Mouse (Mus musculus) urinary bladder, adult 2 months (tissue): ENCODE results near the gene Ugt2a1. TPM values are rescaled to one million over a fixed set of nuclear protein-coding genes. Genes with fewer than 3 reads are reported as not detected.
"Not testable (repeated sequence)": the region's sequence is repeated elsewhere in the genome, so short reads cannot be mapped to it uniquely, and the experiment has no call there.

Source experiments
- DNase-seq: peaks from one replicate; pipeline ENCODE4 v3.0.0; 2022; ENCODE audit warnings: low spot score
- polyA plus RNA-seq: library from polyadenylated mRNA; depleted of rRNA; stranded (reverse); fragments of >200 nt; gene quantifications from 2 replicates; pipeline ENCODE4 v1.2.3, GENCODE M21; 2012; rRNA removed

The Ugt2a1 gene
- polyA plus RNA-seq, result not detected in 2 replicates

DNA sequence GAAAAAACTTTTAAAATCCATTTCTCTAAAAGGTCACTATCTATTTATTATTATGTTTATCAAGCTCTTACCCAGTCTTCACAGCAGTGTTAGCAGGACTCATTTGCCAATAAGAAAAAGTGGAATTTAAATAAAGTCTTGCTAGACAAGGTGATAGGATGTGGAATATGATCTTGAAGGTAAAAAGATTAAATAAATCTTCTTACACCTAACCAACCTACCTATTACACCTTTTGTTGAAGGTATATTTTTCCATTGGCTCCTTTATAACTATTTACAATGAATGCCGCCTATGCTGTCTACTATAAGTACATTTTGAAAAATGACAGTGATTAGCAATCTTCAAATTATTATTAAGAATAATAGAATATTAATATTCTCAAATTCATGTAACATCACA lies at the start of gene Ugt2a1:
Ugt2a1 (minus strand) TSS at position 101 of the 400 bp plus-strand sequence.
- no peak for DNase-seq

DNA sequence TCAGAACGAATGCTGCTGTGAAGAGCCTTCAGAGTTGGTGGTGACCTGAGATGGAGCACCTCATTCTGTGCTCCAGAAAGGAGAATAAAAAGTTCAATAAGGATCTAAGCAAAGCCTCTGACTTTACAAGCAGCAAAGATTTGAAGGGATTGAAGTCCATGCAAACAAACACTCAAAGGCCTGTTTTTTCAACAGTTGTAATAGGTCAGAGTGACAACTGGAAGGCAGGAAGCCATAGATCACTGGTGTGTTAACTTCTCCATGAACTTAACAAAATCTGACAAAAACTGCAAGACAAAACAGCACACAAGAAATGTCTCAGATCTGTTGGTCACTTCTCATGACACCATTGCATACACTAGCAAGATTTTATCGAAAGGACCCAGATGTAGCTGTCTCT lies 47.4 kb upstream of the Ugt2a1 start, which contains the start of gene Sult1b1:
Sult1b1 (minus strand) TSS at position 85 of the 400 bp plus-strand sequence.
- DNase-seq, result no peak

DNA sequence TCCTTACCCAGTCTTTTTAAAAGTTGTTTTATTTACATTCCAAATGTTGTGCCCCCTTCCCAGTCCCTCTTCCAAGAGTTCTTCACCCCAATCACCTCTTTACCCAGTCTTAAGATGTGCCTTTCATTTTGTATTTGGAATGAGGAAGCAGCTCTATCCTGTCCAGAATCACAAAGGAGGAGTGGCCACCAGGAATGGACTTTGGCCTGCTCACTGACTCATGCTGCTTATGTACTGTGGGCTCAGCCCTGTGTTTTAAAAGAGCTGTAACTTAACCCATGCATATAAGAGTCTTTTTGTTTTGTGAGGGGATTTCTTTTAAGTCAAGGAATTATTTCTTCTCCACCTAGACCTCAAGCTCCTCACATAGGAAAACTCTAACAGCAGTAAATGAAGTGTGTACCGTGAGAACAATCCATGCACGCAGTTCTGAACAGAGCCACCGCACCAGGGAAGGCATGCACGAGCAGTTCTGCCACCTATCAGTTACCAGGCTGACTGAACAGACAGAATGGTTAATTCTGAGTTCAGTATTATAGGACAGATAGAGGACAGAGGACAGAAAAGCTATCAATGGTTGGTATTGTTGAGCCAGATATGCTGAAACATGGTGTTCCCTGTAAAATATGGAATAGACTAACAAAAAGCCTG lies 45.4 kb upstream of the Ugt2a1 start:
- no peak for DNase-seq

DNA sequence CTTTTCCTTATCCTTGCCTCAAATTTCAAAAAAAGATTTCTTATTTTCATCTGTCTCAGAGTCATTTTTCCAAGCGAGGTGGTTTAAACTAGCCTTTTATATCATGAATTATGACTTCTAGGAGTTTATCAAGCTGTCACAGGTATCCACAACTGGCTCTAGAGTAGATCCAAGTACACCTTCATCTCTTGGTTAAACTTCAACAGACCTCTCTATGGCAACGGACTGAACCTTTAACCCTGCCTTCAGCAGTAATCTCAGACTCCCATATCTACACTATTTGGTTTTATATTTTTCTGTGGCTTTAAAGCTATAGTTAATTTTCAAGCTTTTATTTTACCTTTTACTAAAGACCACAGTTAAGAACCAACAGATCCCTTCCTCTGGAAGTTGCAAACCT lies 41.6 kb upstream of the Ugt2a1 start:
- DNase-seq, result no peak

DNA sequence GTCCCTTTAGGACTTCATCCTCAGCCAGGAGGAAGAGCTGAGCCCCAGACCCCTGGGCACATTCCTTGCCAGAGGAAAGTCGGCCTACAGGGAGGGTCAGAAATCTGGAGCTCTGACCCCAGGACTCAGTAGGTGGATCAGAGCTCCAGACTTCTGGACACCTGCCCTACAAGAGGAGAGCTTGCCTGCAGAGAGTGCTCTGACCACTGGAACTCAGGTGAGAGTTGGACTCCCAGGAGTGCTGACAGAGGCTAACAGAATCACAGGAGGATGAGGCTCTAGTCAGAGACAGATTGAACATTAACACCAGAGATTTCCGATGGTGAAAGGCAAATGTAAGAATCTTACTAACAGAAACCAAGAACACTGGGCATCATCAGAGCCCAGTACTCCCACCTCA lies 32.9 kb upstream of the Ugt2a1 start:
- not testable (repeated sequence) for DNase-seq

DNA sequence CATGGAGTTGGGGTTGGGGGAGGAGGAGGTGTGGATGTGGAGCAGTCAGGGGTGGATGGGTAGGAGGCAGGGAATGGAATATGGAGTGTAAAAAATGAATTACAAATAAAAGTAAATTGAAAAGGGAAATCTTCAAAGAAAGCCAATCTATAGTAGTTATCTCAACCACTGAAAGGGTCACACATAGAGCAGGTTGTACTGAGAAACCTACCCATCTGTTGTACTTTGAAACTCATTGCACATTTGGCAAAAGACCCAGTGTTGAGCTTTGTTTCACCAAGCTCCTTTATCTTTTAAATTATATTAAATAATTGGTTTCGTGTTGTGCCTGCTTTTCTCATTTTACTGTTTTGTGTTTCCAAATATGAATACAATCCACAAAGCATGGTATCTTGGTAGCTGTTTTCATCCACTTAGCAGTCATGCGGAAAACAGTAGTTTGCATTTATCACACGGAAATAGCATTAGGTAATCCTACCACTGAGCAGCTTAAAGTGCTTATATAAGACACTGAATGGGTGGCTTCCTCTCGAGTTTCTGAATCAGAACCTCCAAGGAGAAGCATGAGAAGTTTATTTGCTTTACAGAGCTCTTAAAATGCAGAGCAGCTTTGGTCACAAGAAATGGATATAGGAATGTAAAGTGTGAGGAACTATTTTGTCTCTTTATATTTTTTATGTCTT lies 15.2 kb upstream of the Ugt2a1 start:
- no peak for DNase-seq

DNA sequence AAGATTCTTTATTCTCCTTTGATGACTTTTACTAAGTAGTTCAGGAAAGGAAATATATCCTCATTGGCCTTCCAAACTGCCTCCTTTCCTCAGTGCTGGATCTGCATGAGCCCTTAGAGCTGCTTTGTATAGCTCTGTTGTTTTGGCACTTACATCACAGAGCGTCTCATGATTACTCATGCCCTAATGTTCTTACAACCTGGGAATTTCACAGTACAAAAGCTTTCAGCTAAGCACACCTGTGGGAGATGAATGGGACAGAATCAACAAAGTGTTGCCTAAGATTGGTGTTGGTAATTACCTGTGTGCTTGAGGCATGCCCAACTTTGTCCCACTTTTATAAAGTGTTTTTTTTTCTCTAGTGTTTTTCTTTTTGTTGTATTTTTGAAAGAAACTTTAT lies 12.0 kb upstream of the Ugt2a1 start:
- no peak for DNase-seq

DNA sequence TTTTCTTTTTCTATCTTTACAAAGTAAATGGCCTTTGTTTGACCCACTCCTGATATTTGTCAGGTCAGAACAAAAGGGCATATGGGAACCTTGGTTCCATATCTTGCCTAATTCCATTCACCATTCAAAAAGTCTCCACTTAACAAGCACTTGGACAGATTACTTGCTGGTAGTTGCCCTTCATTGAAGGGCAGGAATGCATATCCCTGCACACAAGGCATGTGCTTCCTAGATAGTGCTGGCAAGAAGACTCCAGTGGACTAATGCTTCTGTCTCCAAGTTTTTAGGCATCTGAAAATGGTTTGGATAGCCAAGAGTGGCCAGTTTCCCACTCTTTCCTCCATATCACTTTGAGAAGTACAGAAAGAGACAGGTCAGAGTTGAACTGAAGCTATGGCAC lies 8.7 kb upstream of the Ugt2a1 start:
- no peak for DNase-seq

DNA sequence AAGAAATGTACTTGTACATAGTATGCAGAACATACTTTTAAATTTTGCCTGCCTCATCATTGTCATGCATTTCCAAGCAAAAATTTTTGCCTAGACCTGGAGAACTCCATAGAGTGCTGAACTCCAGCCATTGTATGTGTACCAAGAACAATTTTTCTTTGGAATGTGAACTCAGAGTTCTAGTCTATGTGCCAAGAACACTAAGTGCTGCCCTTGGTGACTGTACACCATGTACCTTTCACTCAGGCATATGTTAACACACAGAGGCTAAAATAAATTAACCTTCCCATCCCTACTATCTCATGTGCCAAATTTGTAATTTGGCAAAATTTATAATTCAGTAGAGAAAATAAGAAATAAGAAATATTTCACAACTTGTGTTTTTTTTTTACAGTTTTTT lies 8.3 kb upstream of the Ugt2a1 start:
- no peak for DNase-seq

DNA sequence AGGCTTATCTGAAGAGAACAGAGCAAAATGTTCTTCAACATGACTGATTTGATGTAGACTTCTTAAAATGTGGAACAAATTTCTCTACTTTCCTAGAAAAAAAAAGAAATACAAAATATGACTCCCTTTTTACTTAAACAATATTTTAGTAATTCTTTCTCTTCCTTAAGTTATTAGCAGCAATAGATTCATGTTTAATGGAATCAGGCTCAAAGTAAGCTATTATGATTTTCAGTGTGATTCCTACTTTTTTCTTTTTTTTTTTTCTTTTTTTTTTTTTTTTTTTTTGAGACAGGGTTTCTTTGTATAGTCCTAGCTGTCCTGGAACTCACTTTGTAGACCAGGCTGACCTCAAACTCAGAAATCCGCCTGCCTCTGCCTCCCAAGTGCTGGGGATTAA lies 4.0 kb downstream of the Ugt2a1 start, which contains the start of gene Gm43638:
Gm43638 (minus strand) TSS at position 101 of the 400 bp plus-strand sequence.
- not testable (repeated sequence) for DNase-seq

DNA sequence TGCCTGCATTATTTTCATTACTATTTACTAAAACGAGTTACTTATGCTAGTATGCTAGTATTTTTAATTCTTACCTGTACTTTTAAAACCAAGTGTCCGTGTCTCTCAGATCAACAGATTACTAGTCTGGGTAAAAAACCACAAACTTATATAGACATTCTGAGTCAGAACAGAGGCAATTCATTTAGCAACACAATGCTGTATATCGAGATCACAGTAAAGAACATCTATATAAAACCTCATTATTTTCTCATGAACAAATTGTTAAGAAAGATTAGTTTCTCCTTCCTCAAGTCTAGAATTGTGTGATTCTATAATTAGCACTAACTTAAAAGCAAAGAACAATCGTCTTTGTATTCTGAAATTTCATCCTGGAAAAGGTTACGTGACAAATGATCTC lies 8.5 kb downstream of the Ugt2a1 start, which contains the start of gene Ugt2a2:
Ugt2a2 (minus strand) TSS at position 101 of the 400 bp plus-strand sequence.
- no peak for DNase-seq

DNA sequence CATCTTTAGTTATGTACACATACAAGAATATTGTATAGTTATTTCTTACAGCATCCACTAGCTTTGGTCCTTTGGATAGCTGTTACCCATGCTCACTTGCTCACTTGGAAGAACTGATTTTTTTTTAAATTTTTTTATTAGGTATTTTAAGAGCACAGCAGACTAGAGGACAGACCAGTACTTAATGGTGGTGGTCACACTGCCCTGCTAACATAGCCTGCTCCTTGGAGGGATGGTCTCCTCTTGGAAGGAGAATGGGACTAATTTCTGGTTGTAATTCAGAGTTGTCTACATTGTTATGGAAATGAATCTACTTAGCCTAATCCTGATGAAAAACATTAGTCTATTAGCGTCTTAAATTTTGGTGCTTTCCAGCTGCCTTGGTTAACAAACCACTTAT lies 31.9 kb downstream of the Ugt2a1 start:
- no peak for DNase-seq

DNA sequence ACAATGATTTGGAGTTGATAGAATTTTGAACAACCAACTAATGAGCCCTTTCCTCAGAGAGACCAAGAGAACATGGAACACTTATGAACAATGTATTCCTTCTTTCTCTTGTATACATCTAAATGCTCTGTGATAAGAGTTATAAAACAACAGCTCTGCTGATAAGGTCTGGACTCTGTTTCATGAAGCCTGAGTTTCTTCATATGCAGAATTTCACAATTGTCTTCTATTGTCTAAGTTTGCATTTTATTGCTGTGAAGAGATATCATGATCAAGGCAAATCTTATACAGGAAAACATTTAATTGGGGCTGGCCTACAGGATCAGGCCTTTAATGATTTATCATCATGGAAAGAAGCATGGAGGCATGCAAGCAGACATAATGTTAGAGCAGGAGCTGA lies 33.0 kb downstream of the Ugt2a1 start:
- no peak for DNase-seq

DNA sequence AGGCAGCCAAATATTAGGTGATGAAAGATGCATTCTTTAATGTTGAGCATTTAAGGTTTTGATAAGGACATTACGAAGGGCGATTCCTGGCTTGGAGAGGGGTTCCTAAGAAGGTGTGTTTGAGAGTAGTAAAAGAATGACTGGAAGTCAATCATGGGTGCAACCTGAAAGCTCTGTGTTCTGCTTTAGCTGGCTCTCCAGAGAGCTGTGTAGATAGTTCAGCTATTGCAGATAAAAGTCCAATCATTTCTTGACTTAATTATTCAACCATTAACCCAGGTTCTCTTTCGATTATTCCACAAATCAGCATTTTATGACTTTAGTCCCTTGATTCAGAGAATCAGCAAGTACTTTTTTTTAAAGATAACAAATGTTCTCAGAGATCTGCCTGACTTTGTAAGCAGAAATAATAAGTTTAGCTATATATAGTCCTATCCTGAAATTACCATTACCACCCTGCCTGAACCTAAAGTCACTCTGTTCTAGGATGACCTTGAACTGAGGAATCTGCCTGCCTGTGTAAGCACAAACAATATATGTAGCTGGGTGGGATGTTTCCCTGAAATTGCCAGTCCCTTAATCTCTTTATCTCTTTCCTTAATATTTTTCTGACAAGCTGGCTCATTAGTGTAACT lies 34.3 kb downstream of the Ugt2a1 start:
- DNase-seq, result no peak

DNA sequence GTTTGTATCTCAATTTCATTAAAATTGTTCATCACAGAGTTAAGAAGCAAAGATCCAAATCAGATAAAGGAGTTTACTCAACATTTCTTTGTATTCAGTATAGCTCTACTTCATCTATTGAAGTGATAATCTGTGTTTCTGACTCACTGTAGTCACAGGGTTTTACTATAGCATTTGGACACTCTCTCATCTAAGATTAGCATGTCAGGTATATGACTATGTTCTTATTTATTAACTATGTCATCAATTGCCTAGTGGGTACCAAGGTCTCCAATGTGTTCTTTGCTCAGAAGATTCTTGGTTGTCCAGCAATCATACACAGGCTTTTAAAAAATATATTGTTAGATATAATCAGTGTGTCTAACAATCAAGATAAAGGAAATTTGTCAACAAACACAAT lies 35.2 kb downstream of the Ugt2a1 start:
- no peak for DNase-seq

DNA sequence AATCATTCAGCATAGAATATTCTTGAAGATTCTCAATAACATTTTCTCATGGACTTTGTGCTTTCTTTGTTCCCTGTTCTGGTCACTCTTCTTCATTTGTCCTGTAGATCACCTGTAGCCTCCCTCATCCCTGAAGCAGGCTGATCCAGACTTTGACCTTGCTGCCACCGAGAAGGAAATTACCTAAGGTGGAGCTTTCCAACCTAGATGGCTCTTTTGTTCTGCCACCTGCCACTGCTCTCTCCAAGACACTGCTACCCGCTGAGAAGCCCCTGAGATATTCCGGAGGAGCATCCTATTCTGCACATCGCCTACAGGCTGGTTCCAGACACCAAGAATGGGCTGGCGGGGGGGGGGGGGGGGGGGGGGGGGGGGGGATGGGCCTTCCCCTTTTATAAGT lies 38.2 kb downstream of the Ugt2a1 start:
- DNase-seq, result not testable (repeated sequence)

DNA sequence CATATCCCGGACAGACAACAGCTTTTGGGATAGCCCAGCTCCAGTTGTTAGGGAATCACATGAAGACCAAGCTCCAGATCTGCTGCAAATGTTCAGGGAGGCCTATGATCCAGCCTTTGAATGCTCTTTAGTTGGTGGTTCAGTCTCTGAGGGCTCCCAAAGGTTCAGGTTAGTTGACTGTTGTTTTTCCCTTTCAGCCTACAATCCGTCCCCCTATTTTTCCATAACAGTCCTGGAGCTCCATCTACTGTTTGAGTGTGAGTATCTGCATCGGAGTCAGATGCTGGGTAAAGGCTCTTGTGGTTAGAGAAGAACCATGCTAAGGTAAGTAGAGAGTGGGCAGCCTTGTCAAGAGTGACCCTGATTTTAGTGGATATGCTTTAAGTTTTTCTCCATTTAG lies 54.4 kb downstream of the Ugt2a1 start:
- no peak for DNase-seq

DNA sequence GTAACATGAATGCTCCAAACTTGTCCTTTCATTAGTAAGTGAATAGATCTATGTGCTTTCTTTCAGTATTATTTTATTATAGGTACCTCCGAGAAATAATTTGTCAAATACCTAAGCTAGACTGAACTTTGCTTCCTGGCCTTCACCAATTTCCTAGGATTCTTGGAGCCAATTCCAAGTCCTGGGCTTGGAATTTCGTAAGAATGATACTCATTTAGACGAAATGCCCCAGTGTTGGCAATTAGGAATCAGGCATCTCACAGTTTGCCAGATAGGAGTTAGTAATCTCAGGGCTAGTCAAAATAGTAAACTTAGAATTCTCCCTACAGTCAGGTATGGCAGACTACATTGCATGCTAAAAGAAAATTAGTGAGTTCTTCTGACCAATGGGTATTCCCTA lies 65.0 kb downstream of the Ugt2a1 start:
- DNase-seq, result no peak

DNA sequence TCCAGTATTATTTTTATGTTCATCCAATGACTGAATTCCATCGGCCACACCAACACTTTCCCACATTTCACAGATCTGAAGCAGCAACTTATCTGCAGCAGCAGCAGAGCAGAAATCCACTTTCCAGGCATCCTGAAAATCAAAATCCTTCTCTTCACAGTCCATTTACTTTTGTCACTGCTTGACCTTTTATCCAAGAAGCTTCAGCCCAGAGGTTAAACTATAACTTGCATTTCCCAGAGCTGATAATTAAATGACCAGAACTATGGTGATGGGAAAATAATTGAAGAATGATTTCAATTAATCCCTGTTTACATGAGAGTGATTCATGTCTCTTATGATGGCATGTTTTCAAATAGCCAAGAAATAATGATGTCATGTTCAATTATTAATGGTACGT lies 66.6 kb downstream of the Ugt2a1 start, which contains the start of gene Ugt2b38:
Ugt2b38 (minus strand) TSS at position 163 of the 400 bp plus-strand sequence.
- not testable (repeated sequence) for DNase-seq
